Mouse (Mus musculus): Measurements from ENCODE around the gene D10Wsu102e. TPM values are rescaled to one million over a fixed set of nuclear protein-coding genes. Genes with fewer than 3 reads are reported as not detected.
"Not testable (repeated sequence)": the region's sequence is repeated elsewhere in the genome, so short reads cannot be mapped to it uniquely, and the experiment has no call there.

Gene D10Wsu102e
- total RNA-seq, 1 experiment from 2014 or later, result 1.0 TPM

- ATAC-seq (replicated peaks; ENCODE audit: insufficient number of reproducible peaks, low FRiP score, low TSS enrichment, poor library complexity, severe bottlenecking), result 0 out of 2 replicates have a peak, but pooled peaks have one; percentile 17
These were observed 16.0 kb upstream of the D10Wsu102e start for GRCm38 (mm10) chr10:83343828-83344685.

GRCm38 (mm10) chr10:83345693-83346358, 14.2 kb upstream of the D10Wsu102e start:
- no peak for ATAC-seq (replicated peaks; ENCODE audit: insufficient number of reproducible peaks, low FRiP score, low TSS enrichment, poor library complexity, severe bottlenecking)

- no peak for ATAC-seq (replicated peaks; ENCODE audit: insufficient number of reproducible peaks, low FRiP score, low TSS enrichment, poor library complexity, severe bottlenecking)
These were observed 13.7 kb upstream of the D10Wsu102e start for GRCm38 (mm10) chr10:83346359-83346736.

- ATAC-seq (replicated peaks; ENCODE audit: insufficient number of reproducible peaks, low FRiP score, low TSS enrichment, poor library complexity, severe bottlenecking), result no peak
These were observed 12.5 kb upstream of the D10Wsu102e start for GRCm38 (mm10) chr10:83347494-83347893.

GRCm38 (mm10) chr10:83350689-83351088, 9.3 kb upstream of the D10Wsu102e start:
- ATAC-seq (replicated peaks; ENCODE audit: insufficient number of reproducible peaks, low FRiP score, low TSS enrichment, poor library complexity, severe bottlenecking), result no peak

GRCm38 (mm10) chr10:83351779-83352178, 8.2 kb upstream of the D10Wsu102e start:
- ATAC-seq (replicated peaks; ENCODE audit: insufficient number of reproducible peaks, low FRiP score, low TSS enrichment, poor library complexity, severe bottlenecking), result not testable (repeated sequence)

GRCm38 (mm10) chr10:83353680-83354332, 6.2 kb upstream of the D10Wsu102e start:
- no peak for ATAC-seq (replicated peaks; ENCODE audit: insufficient number of reproducible peaks, low FRiP score, low TSS enrichment, poor library complexity, severe bottlenecking)

- no peak for ATAC-seq (replicated peaks; ENCODE audit: insufficient number of reproducible peaks, low FRiP score, low TSS enrichment, poor library complexity, severe bottlenecking)
These were observed 5.7 kb upstream of the D10Wsu102e start for GRCm38 (mm10) chr10:83354333-83354719.

- ATAC-seq (replicated peaks; ENCODE audit: insufficient number of reproducible peaks, low FRiP score, low TSS enrichment, poor library complexity, severe bottlenecking), result no peak
These were observed 3.6 kb upstream of the D10Wsu102e start for GRCm38 (mm10) chr10:83356416-83356815.

GRCm38 (mm10) chr10:83359451-83359850, 570 bp upstream of the D10Wsu102e start:
- no peak for ATAC-seq (replicated peaks; ENCODE audit: insufficient number of reproducible peaks, low FRiP score, low TSS enrichment, poor library complexity, severe bottlenecking)

- no peak for ATAC-seq (replicated peaks; ENCODE audit: insufficient number of reproducible peaks, low FRiP score, low TSS enrichment, poor library complexity, severe bottlenecking)
These were observed 335 bp downstream of the D10Wsu102e start for GRCm38 (mm10) chr10:83360356-83360755.

- no peak for ATAC-seq (replicated peaks; ENCODE audit: insufficient number of reproducible peaks, low FRiP score, low TSS enrichment, poor library complexity, severe bottlenecking)
These were observed 1.8 kb downstream of the D10Wsu102e start for GRCm38 (mm10) chr10:83361643-83362382.

- ATAC-seq (replicated peaks; ENCODE audit: insufficient number of reproducible peaks, low FRiP score, low TSS enrichment, poor library complexity, severe bottlenecking), result no peak
These were observed 3.4 kb downstream of the D10Wsu102e start for GRCm38 (mm10) chr10:83363451-83363850.

- ATAC-seq (replicated peaks; ENCODE audit: insufficient number of reproducible peaks, low FRiP score, low TSS enrichment, poor library complexity, severe bottlenecking), result no peak
These were observed 8.9 kb downstream of the D10Wsu102e start for GRCm38 (mm10) chr10:83368918-83369317.

- ATAC-seq (replicated peaks; ENCODE audit: insufficient number of reproducible peaks, low FRiP score, low TSS enrichment, poor library complexity, severe bottlenecking), result no peak
These were observed 14.1 kb downstream of the D10Wsu102e start for GRCm38 (mm10) chr10:83374045-83374656.

GRCm38 (mm10) chr10:83375458-83375857, 15.4 kb downstream of the D10Wsu102e start:
- ATAC-seq (replicated peaks; ENCODE audit: insufficient number of reproducible peaks, low FRiP score, low TSS enrichment, poor library complexity, severe bottlenecking), result not testable (repeated sequence)

GRCm38 (mm10) chr10:83376911-83377682, 17.1 kb downstream of the D10Wsu102e start:
- no peak for ATAC-seq (replicated peaks; ENCODE audit: insufficient number of reproducible peaks, low FRiP score, low TSS enrichment, poor library complexity, severe bottlenecking)

Data from monocyte, adult 5-6 weeks (primary cell).